Mouse (Mus musculus) brown adipose tissue, adult 24 weeks (tissue): ENCODE data around the gene Gm16485. TPM values are rescaled to one million over a fixed set of nuclear protein-coding genes. Genes with fewer than 3 reads are reported as not detected.

Source experiments
- H3K27ac ChIP-seq: fragments of 200-500 bp; replicated peaks from 2 replicates; pipeline ENCODE4 v1.5.1; 2012; ENCODE audit warnings: low read depth, mild to moderate bottlenecking, low read length
- H3K4me1 ChIP-seq: fragments of 200-500 bp; 2 replicates; pipeline ENCODE4 v1.6.1; 2012; ENCODE audit warnings: low read length, mixed read lengths; ENCODE audit not compliant: control insufficient read depth, insufficient read depth, insufficient read length
- H3K4me3 ChIP-seq: fragments of 200-500 bp; 2 replicates; pipeline ENCODE4 v1.5.1; 2012; ENCODE audit warnings: low read depth, mild to moderate bottlenecking, low read length, moderate library complexity; ENCODE audit not compliant: insufficient read depth
- polyA plus RNA-seq: library from polyadenylated mRNA; stranded (reverse); fragments of >200 nt; gene quantifications from 2 replicates; pipeline ENCODE4 v1.2.4, GENCODE M21; 2012; ENCODE audit not compliant: missing spikeins, insufficient read depth, insufficient read length

Gm16485 gene
- not detected in 2 replicates for polyA plus RNA-seq

GRCm38 (mm10) chr9:8971491-8971890 is at the start of gene Gm16485:
Gm16485 (plus strand) TSS chr9:8971791.
- Histone ChIP-seq H3K27ac (no peak within 1 kb of the TSS), H3K4me3 (no peak within 1 kb of the TSS), H3K4me1 (no peaks in the 10 kb centered on the region)

GRCm38 (mm10) chr9:8927561-8927960 is 44.0 kb upstream of the Gm16485 start:
- H3K27ac ChIP-seq: no peak overlapping the region
- no peaks in the 10 kb centered on the region for H3K4me1 ChIP-seq
- H3K4me3 ChIP-seq: no peak overlapping the region

GRCm38 (mm10) chr9:8937753-8938152 is 33.8 kb upstream of the Gm16485 start:
- H3K4me1 ChIP-seq: no peaks in the 10 kb centered on the region
- no peak overlapping the region for H3K27ac ChIP-seq
- H3K4me3 ChIP-seq: no peak overlapping the region

- H3K4me1 ChIP-seq: no peaks in the 10 kb centered on the region
- no peak overlapping the region for H3K27ac ChIP-seq
- H3K4me3 ChIP-seq: no peak overlapping the region
These were observed 18.3 kb upstream of the Gm16485 start for GRCm38 (mm10) chr9:8953306-8953705.

- H3K4me1 ChIP-seq: no peaks in the 10 kb centered on the region
- no peak overlapping the region for H3K27ac ChIP-seq
- H3K4me3 ChIP-seq: no peak overlapping the region
These were observed 7.0 kb upstream of the Gm16485 start for GRCm38 (mm10) chr9:8964512-8965133.

- Histone ChIP-seq H3K27ac (no peak overlapping the region), H3K4me3 (no peak overlapping the region), H3K4me1 (no peaks in the 10 kb centered on the region)
These were observed 1.4 kb upstream of the Gm16485 start for GRCm38 (mm10) chr9:8970240-8970639.

GRCm38 (mm10) chr9:8977775-8978174 is 6.2 kb downstream of the Gm16485 start:
- no peak overlapping the region for H3K4me3 ChIP-seq
- no peaks in the 10 kb centered on the region for H3K4me1 ChIP-seq
- H3K27ac ChIP-seq: no peak overlapping the region

GRCm38 (mm10) chr9:8982315-8982714 is 10.7 kb downstream of the Gm16485 start:
- H3K4me1 ChIP-seq: no peaks in the 10 kb centered on the region
- no peak overlapping the region for H3K4me3 ChIP-seq
- H3K27ac ChIP-seq: no peak overlapping the region

GRCm38 (mm10) chr9:8996494-8996893 is 24.9 kb downstream of the Gm16485 start:
- Histone ChIP-seq H3K27ac (no peak overlapping the region), H3K4me1 (no peaks in the 10 kb centered on the region), H3K4me3 (no peak overlapping the region)

- Histone ChIP-seq H3K4me3 (no peak overlapping the region), H3K27ac (no peak overlapping the region), H3K4me1 (no peaks in the 10 kb centered on the region; the same call in 1 of the 2 replicates)
These were observed 29.6 kb downstream of the Gm16485 start for GRCm38 (mm10) chr9:9001170-9001569.

GRCm38 (mm10) chr9:9015108-9015507 is 43.5 kb downstream of the Gm16485 start:
- H3K4me3 ChIP-seq: no peak overlapping the region
- no peak overlapping the region for H3K27ac ChIP-seq

More at GRCm38 (mm10) chr9:9015108-9015507, 43.5 kb downstream of the Gm16485 start:
- H3K4me1 ChIP-seq: no peaks in the 10 kb centered on the region

Other genes starting within 250 kb of the Gm16485 start
- gene Pgr, start 72.0 kb upstream of the Gm16485 start, polyA plus RNA-seq: not detected in 2 replicates